Mouse (Mus musculus): ENCODE measurements around the gene Samd4.

DNA sequence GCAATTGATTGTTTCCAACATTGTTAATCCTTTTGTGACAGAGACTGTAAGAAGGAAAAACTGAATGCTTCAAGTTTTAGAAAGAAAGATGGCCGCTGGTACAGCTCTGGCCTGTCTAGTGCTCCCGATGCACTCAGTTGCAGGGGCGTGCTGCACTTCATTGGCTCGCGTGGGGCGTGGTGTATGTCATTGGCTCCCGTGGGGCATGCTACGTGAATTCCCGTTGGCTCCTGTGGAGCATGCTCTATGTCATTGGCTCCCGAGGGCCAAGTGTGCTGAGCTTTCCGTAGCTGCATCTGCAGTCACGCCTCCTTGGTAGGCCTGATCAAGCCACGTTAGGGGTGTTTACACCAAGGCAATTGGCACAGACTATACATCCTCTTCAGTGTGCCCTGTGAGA lies 49.5 kb downstream of the Samd4 start:
- TF ChIP-seq CTCF (conservative IDR thresholded peaks at IDR 0.05; ENCODE audit: insufficient read depth, insufficient read length, low read depth, low read length) (no peak), POLR2A (IDR thresholded peaks at IDR 0.05; ENCODE audit: low read depth, low read length) (no peak)

All from kidney, adult 2 months (tissue).